Mouse (Mus musculus) embryonic fibroblast, embryonic 13.5 days (primary cell): ENCODE data around the gene Fbxl18.

Experiments used
- CTCF ChIP-seq: IDR thresholded peaks from 2 replicates; pipeline ENCODE4 v1.5.1; 2011; ENCODE audit warnings: mild to moderate bottlenecking, control low read depth, low read length, moderate library complexity, borderline replicate concordance; ENCODE audit not compliant: insufficient read depth
- POLR2A ChIP-seq: IDR thresholded peaks from 2 replicates; pipeline ENCODE4 v1.6.1; 2011; ENCODE audit warnings: low read depth, mild to moderate bottlenecking, control low read depth, low read length, moderate library complexity

- no peak for TF ChIP-seq CTCF
- TF ChIP-seq POLR2A: peak; percentile 98
Measured at GRCm38 (mm10) chr5:142906532-142907047, 11.4 kb upstream of the Fbxl18 start, which contains the start of gene Actb.
